Mouse (Mus musculus) cortical plate, adult 2 months (tissue): ENCODE measurements around the gene Hoxa1. TPM values are rescaled to one million over a fixed set of nuclear protein-coding genes. Genes with fewer than 3 reads are reported as not detected.

Source experiments
- H3K27ac ChIP-seq: fragments of 200-500 bp; 2 replicates; pipeline ENCODE4 v1.5.1; 2012; ENCODE audit warnings: low read length, control low read depth, inconsistent platforms; ENCODE audit not compliant: insufficient read depth
- H3K4me1 ChIP-seq: fragments of 200-500 bp; 2 replicates; pipeline ENCODE4 v1.6.1; 2011; ENCODE audit warnings: low read length; ENCODE audit not compliant: control insufficient read depth, insufficient read depth
- H3K4me3 ChIP-seq: fragments of 200-500 bp; 2 replicates; pipeline ENCODE4 v1.5.1; 2011; ENCODE audit warnings: mild to moderate bottlenecking, low read length, control low read depth; ENCODE audit not compliant: insufficient read depth
- CTCF ChIP-seq: fragments of 200-500 bp; IDR thresholded peaks from 2 replicates; pipeline ENCODE4 v1.5.1; 2011; ENCODE audit warnings: mild to moderate bottlenecking, control low read depth, low read length; ENCODE audit not compliant: insufficient read depth; ENCODE audit errors: extremely low read depth
- POLR2A ChIP-seq: fragments of 200-500 bp; IDR thresholded peaks from 2 replicates; pipeline ENCODE4 v1.6.1; 2011; ENCODE audit warnings: mild to moderate bottlenecking, low read length, control low read depth; ENCODE audit not compliant: insufficient read depth; ENCODE audit errors: extremely low read depth
- polyA plus RNA-seq: library from polyadenylated mRNA; depleted of rRNA; stranded (reverse); fragments of >200 nt; gene quantifications from 2 replicates; pipeline ENCODE4 v1.2.3, GENCODE M21; 2012

The Hoxa1 gene
- polyA plus RNA-seq, 1 experiment = not detected

GRCm38 (mm10) chr6:52150401-52150966 lies 7.6 kb downstream of the Hoxa1 start:
- H3K4me1 ChIP-seq = no peaks in the 10 kb centered on the region
- H3K4me3 ChIP-seq = no peak overlapping the region
- TF ChIP-seq CTCF = no peak
- TF ChIP-seq POLR2A = no peak
- H3K27ac ChIP-seq = no peak overlapping the region

GRCm38 (mm10) chr6:52139115-52139514 lies 19.0 kb downstream of the Hoxa1 start:
- no peak overlapping the region for H3K4me3 ChIP-seq
- TF ChIP-seq POLR2A (no peak), CTCF (no peak)
- H3K27ac ChIP-seq = no peak overlapping the region
- no peaks in the 10 kb centered on the region for H3K4me1 ChIP-seq

- no peak overlapping the region for H3K27ac ChIP-seq
Measured at GRCm38 (mm10) chr6:52138576-52138975, 19.5 kb downstream of the Hoxa1 start.

GRCm38 (mm10) chr6:52137841-52138535 lies 20.1 kb downstream of the Hoxa1 start:
- TF ChIP-seq CTCF = no peak
- no peak for TF ChIP-seq POLR2A
- no peak overlapping the region for H3K27ac ChIP-seq
- no peaks in the 10 kb centered on the region for H3K4me1 ChIP-seq
- H3K4me3 ChIP-seq = no peak overlapping the region

More at GRCm38 (mm10) chr6:52138576-52138975, 19.5 kb downstream of the Hoxa1 start:
- no peaks in the 10 kb centered on the region for H3K4me1 ChIP-seq
- no peak overlapping the region for H3K4me3 ChIP-seq
- TF ChIP-seq CTCF = no peak
- no peak for TF ChIP-seq POLR2A

- Histone ChIP-seq H3K27ac (no peak overlapping the region), H3K4me1 (no peaks in the 10 kb centered on the region), H3K4me3 (no peak overlapping the region)
- TF ChIP-seq CTCF (no peak), POLR2A (no peak)
Measured at GRCm38 (mm10) chr6:52123673-52124072, 34.4 kb downstream of the Hoxa1 start.

- TF ChIP-seq POLR2A (no peak), CTCF (no peak)
- H3K4me3 ChIP-seq = no peak overlapping the region
- H3K4me1 ChIP-seq = no peaks in the 10 kb centered on the region
- no peak overlapping the region for H3K27ac ChIP-seq
Measured at GRCm38 (mm10) chr6:52121173-52121572, 36.9 kb downstream of the Hoxa1 start.

GRCm38 (mm10) chr6:52118903-52119635 lies 39.0 kb downstream of the Hoxa1 start:
- Histone ChIP-seq H3K27ac (no peak overlapping the region), H3K4me1 (no peaks in the 10 kb centered on the region), H3K4me3 (no peak overlapping the region)
- TF ChIP-seq CTCF = no peak
- TF ChIP-seq POLR2A = no peak

- H3K4me3 ChIP-seq = no peak overlapping the region
- no peaks in the 10 kb centered on the region for H3K4me1 ChIP-seq
- H3K27ac ChIP-seq = no peak overlapping the region
- TF ChIP-seq POLR2A (no peak), CTCF (no peak)
Measured at GRCm38 (mm10) chr6:52115899-52116298, 42.2 kb downstream of the Hoxa1 start.

GRCm38 (mm10) chr6:52111846-52112245 lies 46.3 kb downstream of the Hoxa1 start:
- Histone ChIP-seq H3K4me3 (no peak overlapping the region), H3K27ac (no peak overlapping the region), H3K4me1 (no peaks in the 10 kb centered on the region)
- TF ChIP-seq CTCF = no peak
- TF ChIP-seq POLR2A = no peak
